Mouse (Mus musculus) small intestine, adult 2 months (tissue): ENCODE measurements around the gene Pex19.

ENCODE experiments used
- CTCF ChIP-seq: fragments of 200-500 bp; IDR thresholded peaks from 2 replicates; pipeline ENCODE4 v1.5.1; 2012; ENCODE audit warnings: low read depth, mild to moderate bottlenecking, control low read depth, inconsistent platforms, low read length, moderate library complexity, mixed read lengths; ENCODE audit not compliant: insufficient replicate concordance, insufficient read length; ENCODE audit errors: extremely low read depth
- POLR2A ChIP-seq: fragments of 200-500 bp; IDR thresholded peaks from 2 replicates; pipeline ENCODE4 v1.6.1; 2012; ENCODE audit warnings: low read depth, mild to moderate bottlenecking, control low read depth, inconsistent platforms, low read length, moderate library complexity

DNA sequence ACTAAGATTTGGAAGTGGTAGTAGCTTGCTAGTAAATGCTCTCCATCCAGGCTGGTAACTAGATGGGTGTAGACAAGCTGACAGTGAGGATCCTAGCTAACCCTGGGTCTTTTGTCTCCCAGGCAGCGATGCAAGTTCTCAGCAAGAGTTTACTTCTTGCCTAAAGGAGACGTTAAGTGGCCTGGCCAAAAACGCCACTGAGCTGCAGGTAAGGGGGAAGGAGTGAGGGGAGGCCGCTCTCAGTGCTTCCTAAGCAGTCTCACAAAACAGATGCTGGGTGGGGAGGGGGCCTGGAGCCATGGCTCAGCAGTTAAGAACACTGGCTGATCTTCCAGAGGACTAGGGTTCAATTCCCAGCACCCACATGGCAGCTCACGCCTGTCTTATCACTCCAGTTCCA lies 3.2 kb downstream of the Pex19 start:
- TF ChIP-seq POLR2A (no peak), CTCF (no peak)
